Comparison of ENCODE assay signal across 18 mouse cellular contexts in the genomic region with DNA sequence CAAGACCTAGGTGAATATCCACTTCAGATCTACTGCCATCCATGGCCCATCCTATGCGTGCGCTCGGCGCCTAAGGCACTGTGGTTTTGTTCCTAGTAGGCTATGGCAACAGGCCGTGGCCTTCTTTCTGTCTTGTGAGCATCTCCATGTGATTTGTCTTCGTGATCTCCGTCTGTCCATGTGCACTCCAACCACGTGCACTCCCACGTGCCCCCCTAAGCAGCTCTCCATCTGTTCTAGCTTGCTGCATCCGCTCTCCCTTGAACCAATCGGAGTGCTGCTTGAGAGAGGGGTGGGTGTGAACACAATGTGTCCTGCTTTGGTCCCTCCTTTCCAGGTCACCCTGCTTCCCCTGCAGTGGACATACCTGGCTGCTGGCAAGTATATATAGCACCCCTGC.
DNase-seq lines count a peak whose midpoint lies in the region; ATAC-seq and TF ChIP-seq lines count a peak whose summit lies in the region.
"Had no signal": no experiment of that assay in that cellular context is flagged by ENCODE, and none has a peak within 500 bp of the region (broad histone marks: within the 10 kb centered on the region; RNA-seq: fewer than 3 reads in every experiment).

No protein-coding gene starts in this region.

- H3K36me3 ChIP-seq in hindbrain, postnatal 0 days (ENCODE audit: insufficient read depth, low read length), result no peaks in the 10 kb centered on the region
- no peaks in the 10 kb centered on the region for H3K36me3 ChIP-seq in hindbrain, embryonic 12.5 days
- H3K36me3 ChIP-seq: embryonic facial prominence, embryonic 15.5 days; limb, embryonic 12.5 days; liver, embryonic 15.5 days; neural tube, embryonic 12.5 days; stomach, embryonic 15.5 days had no signal

- no peak overlapping the region for H3K4me2 ChIP-seq in hindbrain, postnatal 0 days (ENCODE audit: low read depth, low read length)
- no peak overlapping the region for H3K4me2 ChIP-seq in hindbrain, embryonic 12.5 days (replicated peaks)
- H3K4me2 ChIP-seq: embryonic facial prominence, embryonic 15.5 days; forebrain, embryonic 13.5 days; limb, embryonic 12.5 days; liver, embryonic 15.5 days; neural tube, embryonic 12.5 days; stomach, embryonic 15.5 days had no signal

- H3K4me1 ChIP-seq in hindbrain, postnatal 0 days (ENCODE audit: insufficient read depth, low read length), result peaks cover 6% of the 10 kb centered on the region
- H3K4me1 ChIP-seq in hindbrain, embryonic 12.5 days, result peaks cover 10% of the 10 kb centered on the region; the same call in 1 of the 2 replicates
- H3K4me1 ChIP-seq: embryonic facial prominence, embryonic 15.5 days; limb, embryonic 12.5 days; liver, embryonic 15.5 days; stomach, embryonic 15.5 days had no signal

- peak; percentile 55; the same call in 1 of the 2 replicates for ATAC-seq in hindbrain, postnatal 0 days
- ATAC-seq in hindbrain, embryonic 12.5 days (ENCODE audit: low FRiP score), result no peak
- ATAC-seq: forebrain, embryonic 13.5 days had no signal

- H3K27me3 ChIP-seq in hindbrain, postnatal 0 days (ENCODE audit: insufficient read depth, low read length), result no peaks in the 10 kb centered on the region
- H3K27me3 ChIP-seq in hindbrain, embryonic 12.5 days, result no peaks in the 10 kb centered on the region
- H3K27me3 ChIP-seq: embryonic facial prominence, embryonic 15.5 days; forebrain, embryonic 13.5 days; limb, embryonic 12.5 days; liver, embryonic 15.5 days; neural tube, embryonic 12.5 days; stomach, embryonic 15.5 days had no signal

- no peak for TF ChIP-seq CTCF in hindbrain, postnatal 0 days (IDR thresholded peaks at IDR 0.05; ENCODE audit: low read depth)

- DNase-seq in cerebellum, adult 11 months, result peak; percentile 9
- no peak for DNase-seq in cerebellum, adult 9-10 months
- peak; percentile 27 for DNase-seq in hindbrain, postnatal 0 days (ENCODE audit: low spot score)
- peak; percentile 81 for DNase-seq in brain, adult 2 months (ENCODE audit: low read depth, low spot score)
- peak; percentile 31 for DNase-seq in right cerebral cortex, adult 18-20 months
- no peak for DNase-seq in adrenal gland, postnatal 25 days
- DNase-seq in lung, postnatal 25 days (ENCODE audit: low spot score), result no peak
- DNase-seq: adrenal gland, postnatal 10 days; kidney, adult 9 months; lung, postnatal 10 days; spleen, adult 18-20 months had no signal

- H3K9me3 ChIP-seq in hindbrain, postnatal 0 days (ENCODE audit: low read length), result no peaks in the 10 kb centered on the region
- no peaks in the 10 kb centered on the region for H3K9me3 ChIP-seq in hindbrain, embryonic 12.5 days (replicated peaks)
- H3K9me3 ChIP-seq: embryonic facial prominence, embryonic 15.5 days; forebrain, embryonic 13.5 days; limb, embryonic 12.5 days; liver, embryonic 15.5 days; neural tube, embryonic 12.5 days; stomach, embryonic 15.5 days had no signal

- H3K27ac ChIP-seq in hindbrain, postnatal 0 days, result peak overlapping the region; percentile 48; the same call in 1 of the 2 replicates
- H3K27ac ChIP-seq in hindbrain, embryonic 12.5 days, result no peak overlapping the region
- H3K27ac ChIP-seq: embryonic facial prominence, embryonic 15.5 days; forebrain, embryonic 13.5 days; limb, embryonic 12.5 days; liver, embryonic 15.5 days; neural tube, embryonic 12.5 days; stomach, embryonic 15.5 days had no signal

- H3K4me3 ChIP-seq in hindbrain, postnatal 0 days (ENCODE audit: low read length), result no peak overlapping the region
- no peak overlapping the region for H3K4me3 ChIP-seq in hindbrain, embryonic 12.5 days
- H3K4me3 ChIP-seq: embryonic facial prominence, embryonic 15.5 days; forebrain, embryonic 13.5 days; limb, embryonic 12.5 days; liver, embryonic 15.5 days; neural tube, embryonic 12.5 days; stomach, embryonic 15.5 days had no signal

- 75% methylated on average over 11 of the region's 11 CpGs for WGBS in hindbrain, postnatal 0 days
- 91% methylated on average over 11 of the region's 11 CpGs for WGBS in hindbrain, embryonic 12.5 days

- H3K9ac ChIP-seq in hindbrain, postnatal 0 days (replicated peaks; ENCODE audit: low read length), result no peak overlapping the region
- H3K9ac ChIP-seq in hindbrain, embryonic 12.5 days, result no peak overlapping the region
- H3K9ac ChIP-seq: embryonic facial prominence, embryonic 15.5 days; forebrain, embryonic 13.5 days; limb, embryonic 12.5 days; liver, embryonic 15.5 days; neural tube, embryonic 12.5 days; stomach, embryonic 15.5 days had no signal

Comparison
In these comparisons a context has a peak if more than half of its experiments do, and no peak if none do; other contexts are left out.
1. DNase-seq: peak in cerebellum, adult 11 months (single experiment), hindbrain, postnatal 0 days (single experiment), brain, adult 2 months (single experiment) and right cerebral cortex, adult 18-20 months (single experiment); none in cerebellum, adult 9-10 months (single experiment), adrenal gland, postnatal 25 days (single experiment) and lung, postnatal 25 days (single experiment).